Mouse (Mus musculus) hindbrain, embryonic 13.5 days (tissue): Measurements from ENCODE around the gene Kremen1. TPM values are rescaled to one million over a fixed set of nuclear protein-coding genes. Genes with fewer than 3 reads are reported as not detected.

ENCODE experiments used
- ATAC-seq: fragments of 200-750 bp; cut with Nextera tagmentation; 2 replicates; pipeline ENCODE4 v1.8.0; 2017; ENCODE audit warnings: moderate TSS enrichment; ENCODE audit not compliant: low FRiP score
- H3K27ac ChIP-seq: fragments of 300-500 bp; sonication (generic); 2 replicates; pipeline ENCODE4 v1.5.1; 2015; ENCODE audit warnings: inconsistent platforms, mild to moderate bottlenecking, moderate library complexity
- H3K27me3 ChIP-seq: fragments of 300-500 bp; sonication (generic); 2 replicates; pipeline ENCODE4 v1.6.1; 2015; ENCODE audit warnings: mild to moderate bottlenecking, inconsistent platforms
- H3K36me3 ChIP-seq: fragments of 300-500 bp; sonication (generic); 2 replicates; pipeline ENCODE4 v1.6.1; 2015; ENCODE audit warnings: mild to moderate bottlenecking, inconsistent platforms
- H3K4me1 ChIP-seq: fragments of 300-500 bp; sonication (generic); replicated peaks from 2 replicates; pipeline ENCODE4 v1.6.1; 2015; ENCODE audit warnings: inconsistent platforms
- H3K4me2 ChIP-seq: fragments of 300-500 bp; sonication (generic); 2 replicates; pipeline ENCODE4 v1.6.1; 2015; ENCODE audit warnings: inconsistent platforms, mild to moderate bottlenecking, moderate library complexity
- H3K4me3 ChIP-seq: fragments of 300-500 bp; sonication (generic); 2 replicates; pipeline ENCODE4 v1.5.1; 2015; ENCODE audit warnings: mild to moderate bottlenecking, inconsistent platforms
- H3K9ac ChIP-seq: fragments of 300-500 bp; sonication (generic); 2 replicates; pipeline ENCODE4 v1.6.1; 2015; ENCODE audit warnings: mild to moderate bottlenecking, inconsistent platforms
- H3K9me3 ChIP-seq: fragments of 300-500 bp; sonication (generic); 2 replicates; pipeline ENCODE4 v1.6.1; 2016; ENCODE audit warnings: inconsistent platforms
- WGBS: fragments of 180-500 bp; shearing (Covaris S2); methylation state at CpG from one replicate; pipeline ENCODE4 v1.1.7; 2015; 5-methylcytosine and 5-hydroxymethylcytosine counted together
- polyA plus RNA-seq: library from polyadenylated mRNA; unstranded; fragments of >200 nt; fragmentation: Nextera tagmentation; extraction: Ambion mirVana; gene quantifications from 2 replicates; pipeline ENCODE4 v1.2.1, GENCODE M21; 2015

Gene Kremen1
- polyA plus RNA-seq, 1 experiment from 2014 or later: 7.5 TPM

GRCm38 (mm10) chr11:5259944-5260598, 1.3 kb downstream of the Kremen1 start:
- ATAC-seq: no peak
- 62% methylated on average over 10 of the region's 10 CpGs for WGBS

GRCm38 (mm10) chr11:5258036-5258435, 3.3 kb downstream of the Kremen1 start:
- WGBS: 97% methylated on average over 6 of the region's 6 CpGs
- no peak overlapping the region for H3K9ac ChIP-seq
- no peak overlapping the region for H3K27ac ChIP-seq
- no peaks in the 10 kb centered on the region for H3K9me3 ChIP-seq
- ATAC-seq: no peak
- no peak overlapping the region for H3K4me3 ChIP-seq
- no peaks in the 10 kb centered on the region for H3K36me3 ChIP-seq
- peaks cover 47% of the 10 kb centered on the region for H3K4me1 ChIP-seq
- no peak overlapping the region for H3K4me2 ChIP-seq
- 0 out of 2 replicates have a peak, but pooled peaks cover 3% of the 10 kb centered on the region for H3K27me3 ChIP-seq

More at GRCm38 (mm10) chr11:5259944-5260598, 1.3 kb downstream of the Kremen1 start:
- peak overlapping the region; percentile 81 for H3K4me3 ChIP-seq
- 0 out of 2 replicates have a peak, but pooled peaks cover 6% of the 10 kb centered on the region for H3K27me3 ChIP-seq
- no peaks in the 10 kb centered on the region for H3K36me3 ChIP-seq
- H3K9ac ChIP-seq: no peak overlapping the region
- H3K4me1 ChIP-seq: peaks cover 34% of the 10 kb centered on the region
- H3K4me2 ChIP-seq: peak overlapping the region; percentile 66
- H3K9me3 ChIP-seq: no peaks in the 10 kb centered on the region
- H3K27ac ChIP-seq: no peak overlapping the region

GRCm38 (mm10) chr11:5257151-5257862, 4.1 kb downstream of the Kremen1 start:
- Histone ChIP-seq H3K4me2 (no peak overlapping the region), H3K9me3 (no peaks in the 10 kb centered on the region), H3K27ac (no peak overlapping the region), H3K4me3 (no peak overlapping the region), H3K9ac (no peak overlapping the region), H3K4me1 (peaks cover 52% of the 10 kb centered on the region), H3K36me3 (no peaks in the 10 kb centered on the region), H3K27me3 (0 out of 2 replicates have a peak, but pooled peaks cover 2% of the 10 kb centered on the region)
- 84% methylated on average over 13 of the region's 13 CpGs for WGBS
- no peak for ATAC-seq

GRCm38 (mm10) chr11:5255509-5256014, 5.8 kb downstream of the Kremen1 start:
- 30% methylated on average over 9 of the region's 9 CpGs for WGBS
- Histone ChIP-seq H3K9ac (no peak overlapping the region), H3K4me2 (no peak overlapping the region), H3K27ac (peak overlapping the region; percentile 64), H3K36me3 (no peaks in the 10 kb centered on the region), H3K4me1 (peaks cover 45% of the 10 kb centered on the region), H3K27me3 (0 out of 2 replicates have a peak, but pooled peaks cover 2% of the 10 kb centered on the region), H3K4me3 (no peak overlapping the region), H3K9me3 (no peaks in the 10 kb centered on the region)
- no peak for ATAC-seq

- WGBS: 90% methylated on average over 2 of the region's 2 CpGs
- no peak overlapping the region for H3K4me2 ChIP-seq
- no peaks in the 10 kb centered on the region for H3K36me3 ChIP-seq
- no peak overlapping the region for H3K9ac ChIP-seq
- ATAC-seq: no peak
- no peaks in the 10 kb centered on the region for H3K27me3 ChIP-seq
- H3K4me1 ChIP-seq: peaks cover 38% of the 10 kb centered on the region
- H3K27ac ChIP-seq: no peak overlapping the region
- H3K9me3 ChIP-seq: no peaks in the 10 kb centered on the region
- no peak overlapping the region for H3K4me3 ChIP-seq
Observed at GRCm38 (mm10) chr11:5254016-5254415, 7.3 kb downstream of the Kremen1 start.

GRCm38 (mm10) chr11:5253528-5253927, 7.8 kb downstream of the Kremen1 start:
- Histone ChIP-seq H3K9me3 (no peaks in the 10 kb centered on the region), H3K36me3 (no peaks in the 10 kb centered on the region), H3K4me2 (no peak overlapping the region), H3K4me3 (no peak overlapping the region), H3K27ac (no peak overlapping the region), H3K9ac (no peak overlapping the region), H3K27me3 (no peaks in the 10 kb centered on the region), H3K4me1 (peaks cover 39% of the 10 kb centered on the region)
- ATAC-seq: no peak
- 65% methylated on average over 3 of the region's 3 CpGs for WGBS

- no peaks in the 10 kb centered on the region for H3K27me3 ChIP-seq
- ATAC-seq: no peak
- H3K4me1 ChIP-seq: peaks cover 42% of the 10 kb centered on the region
- H3K4me2 ChIP-seq: no peak overlapping the region
- H3K9me3 ChIP-seq: no peaks in the 10 kb centered on the region
- no peaks in the 10 kb centered on the region for H3K36me3 ChIP-seq
- no peak overlapping the region for H3K9ac ChIP-seq
- no peak overlapping the region for H3K27ac ChIP-seq
- WGBS: 77% methylated on average over 8 of the region's 8 CpGs
- H3K4me3 ChIP-seq: no peak overlapping the region
Observed at GRCm38 (mm10) chr11:5252727-5253126, 8.6 kb downstream of the Kremen1 start.

GRCm38 (mm10) chr11:5251112-5251511, 10.2 kb downstream of the Kremen1 start:
- no peak overlapping the region for H3K4me2 ChIP-seq
- H3K9me3 ChIP-seq: no peaks in the 10 kb centered on the region
- no peak overlapping the region for H3K9ac ChIP-seq
- no peak overlapping the region for H3K4me3 ChIP-seq
- H3K36me3 ChIP-seq: no peaks in the 10 kb centered on the region
- WGBS: 73% methylated on average over 6 of the region's 6 CpGs
- no peak overlapping the region for H3K27ac ChIP-seq
- peaks cover 31% of the 10 kb centered on the region for H3K4me1 ChIP-seq
- no peak for ATAC-seq
- no peaks in the 10 kb centered on the region for H3K27me3 ChIP-seq

- no peaks in the 10 kb centered on the region for H3K27me3 ChIP-seq
- H3K9ac ChIP-seq: no peak overlapping the region
- H3K9me3 ChIP-seq: no peaks in the 10 kb centered on the region
- peaks cover 17% of the 10 kb centered on the region for H3K4me1 ChIP-seq
- no peak overlapping the region for H3K4me2 ChIP-seq
- 13% methylated on average over 2 of the region's 2 CpGs for WGBS
- H3K4me3 ChIP-seq: no peak overlapping the region
- no peak overlapping the region for H3K27ac ChIP-seq
- no peak for ATAC-seq
- H3K36me3 ChIP-seq: no peaks in the 10 kb centered on the region
Observed at GRCm38 (mm10) chr11:5248200-5248599, 13.2 kb downstream of the Kremen1 start.

- Histone ChIP-seq H3K27me3 (no peaks in the 10 kb centered on the region), H3K4me3 (no peak overlapping the region), H3K4me2 (no peak overlapping the region), H3K36me3 (peaks cover 7% of the 10 kb centered on the region), H3K9me3 (no peaks in the 10 kb centered on the region), H3K9ac (no peak overlapping the region), H3K27ac (no peak overlapping the region), H3K4me1 (peaks cover 11% of the 10 kb centered on the region)
- ATAC-seq: no peak
- WGBS: 88% methylated on average over 7 of the region's 7 CpGs
Observed at GRCm38 (mm10) chr11:5245431-5245830, 15.9 kb downstream of the Kremen1 start.

- WGBS: 64% methylated on average over 8 of the region's 8 CpGs
- Histone ChIP-seq H3K4me2 (no peak overlapping the region), H3K9ac (no peak overlapping the region), H3K36me3 (peaks cover 7% of the 10 kb centered on the region), H3K27ac (no peak overlapping the region), H3K9me3 (no peaks in the 10 kb centered on the region), H3K27me3 (no peaks in the 10 kb centered on the region), H3K4me3 (no peak overlapping the region), H3K4me1 (peaks cover 18% of the 10 kb centered on the region)
- no peak for ATAC-seq
Observed at GRCm38 (mm10) chr11:5244749-5245130, 16.6 kb downstream of the Kremen1 start.

- peaks cover 25% of the 10 kb centered on the region for H3K4me1 ChIP-seq
- 0 out of 2 replicates have a peak overlapping the region, but pooled peaks have one; percentile 7 for H3K4me2 ChIP-seq
- H3K9me3 ChIP-seq: no peaks in the 10 kb centered on the region
- 75% methylated on average over 24 of the region's 24 CpGs for WGBS
- H3K36me3 ChIP-seq: peaks cover 7% of the 10 kb centered on the region
- no peak overlapping the region for H3K27ac ChIP-seq
- H3K9ac ChIP-seq: no peak overlapping the region
- no peaks in the 10 kb centered on the region for H3K27me3 ChIP-seq
- ATAC-seq: no peak
- H3K4me3 ChIP-seq: no peak overlapping the region
Observed at GRCm38 (mm10) chr11:5243812-5244748, 17.3 kb downstream of the Kremen1 start.
